Mouse (Mus musculus): ENCODE measurements around the gene Eif5a. TPM values are rescaled to one million over a fixed set of nuclear protein-coding genes. Genes with fewer than 3 reads are reported as not detected.

Eif5a gene
- 1,945 and 2,006 TPM in 2 replicates for polyA plus RNA-seq (2014; fragmentation: Nextera tagmentation; extraction: Ambion mirVana)

- DNase-seq = peak; percentile 100
- H3K4me1 ChIP-seq (ENCODE audit: insufficient read depth) = peaks cover 4% of the 10 kb centered on the region; the same call in 1 of the 2 replicates
- H3K27me3 ChIP-seq (ENCODE audit: insufficient read depth, low read length) = no peaks in the 10 kb centered on the region
- H3K4me2 ChIP-seq = peak within 1 kb of the TSS; percentile 67
- under 1% methylated on average over 78 of the region's 78 CpGs for WGBS
- H3K9me3 ChIP-seq (ENCODE audit: low read depth, low read length) = no peaks in the 10 kb centered on the region
- TF ChIP-seq CTCF (IDR thresholded peaks at IDR 0.05; ENCODE audit: low read depth) = peak; percentile 76
- H3K4me3 ChIP-seq (ENCODE audit: low read depth, low read length) = peak within 1 kb of the TSS; percentile 97
- ATAC-seq (ENCODE audit: insufficient read depth) = peak; percentile 95
- peak within 1 kb of the TSS; percentile 98 for H3K9ac ChIP-seq
- H3K36me3 ChIP-seq (ENCODE audit: insufficient read depth) = peaks cover 32% of the 10 kb centered on the region
- H3K27ac ChIP-seq (ENCODE audit: low read depth) = peak within 1 kb of the TSS; percentile 97
Observed at GRCm38 (mm10) chr11:69921114-69922011, at the start of gene Eif5a. Gene Eif5a (minus strand): TSS chr11:69921958.

GRCm38 (mm10) chr11:69970775-69971174 lies 49.0 kb upstream of the Eif5a start:
- peaks cover 69% of the 10 kb centered on the region for H3K36me3 ChIP-seq (ENCODE audit: insufficient read depth)
- no peak for TF ChIP-seq CTCF (IDR thresholded peaks at IDR 0.05; ENCODE audit: low read depth)
- H3K27me3 ChIP-seq (ENCODE audit: insufficient read depth, low read length) = peaks cover 19% of the 10 kb centered on the region
- ATAC-seq (ENCODE audit: insufficient read depth) (no peak), DNase-seq (no peak)
- no peak overlapping the region for H3K9ac ChIP-seq
- H3K4me3 ChIP-seq (ENCODE audit: low read depth, low read length) = no peak overlapping the region
- H3K4me1 ChIP-seq (ENCODE audit: insufficient read depth) = no peaks in the 10 kb centered on the region
- H3K4me2 ChIP-seq = no peak overlapping the region
- no peaks in the 10 kb centered on the region for H3K9me3 ChIP-seq (ENCODE audit: low read depth, low read length)
- H3K27ac ChIP-seq (ENCODE audit: low read depth) = no peak overlapping the region
- WGBS = 68% methylated on average over 3 of the region's 3 CpGs

- no peak for ATAC-seq (ENCODE audit: insufficient read depth)
- Histone ChIP-seq H3K4me1 (ENCODE audit: insufficient read depth) (no peaks in the 10 kb centered on the region), H3K9ac (no peak overlapping the region), H3K4me2 (no peak overlapping the region), H3K36me3 (ENCODE audit: insufficient read depth) (peaks cover 65% of the 10 kb centered on the region), H3K9me3 (ENCODE audit: low read depth, low read length) (no peaks in the 10 kb centered on the region), H3K4me3 (ENCODE audit: low read depth, low read length) (no peak overlapping the region), H3K27ac (ENCODE audit: low read depth) (no peak overlapping the region), H3K27me3 (ENCODE audit: insufficient read depth, low read length) (peaks cover 23% of the 10 kb centered on the region)
- TF ChIP-seq CTCF (IDR thresholded peaks at IDR 0.05; ENCODE audit: low read depth) = no peak
- WGBS = 75% methylated on average over 6 of the region's 6 CpGs
- DNase-seq = no peak
Observed at GRCm38 (mm10) chr11:69970222-69970621, 48.5 kb upstream of the Eif5a start.

GRCm38 (mm10) chr11:69968793-69969192 lies 47.0 kb upstream of the Eif5a start:
- Histone ChIP-seq H3K4me3 (ENCODE audit: low read depth, low read length) (no peak overlapping the region), H3K27ac (ENCODE audit: low read depth) (no peak overlapping the region), H3K27me3 (ENCODE audit: insufficient read depth, low read length) (peaks cover 38% of the 10 kb centered on the region), H3K4me1 (ENCODE audit: insufficient read depth) (no peaks in the 10 kb centered on the region), H3K4me2 (no peak overlapping the region), H3K36me3 (ENCODE audit: insufficient read depth) (peaks cover 51% of the 10 kb centered on the region), H3K9ac (no peak overlapping the region), H3K9me3 (ENCODE audit: low read depth, low read length) (no peaks in the 10 kb centered on the region)
- 72% methylated on average over 4 of the region's 4 CpGs for WGBS
- DNase-seq (no peak), ATAC-seq (ENCODE audit: insufficient read depth) (no peak)
- TF ChIP-seq CTCF (IDR thresholded peaks at IDR 0.05; ENCODE audit: low read depth) = no peak

- Histone ChIP-seq H3K4me3 (ENCODE audit: low read depth, low read length) (peak overlapping the region; percentile 48), H3K4me1 (ENCODE audit: insufficient read depth) (no peaks in the 10 kb centered on the region), H3K36me3 (ENCODE audit: insufficient read depth) (peaks cover 32% of the 10 kb centered on the region), H3K4me2 (peak overlapping the region; percentile 70), H3K9ac (peak overlapping the region; percentile 61), H3K27me3 (ENCODE audit: insufficient read depth, low read length) (peaks cover 39% of the 10 kb centered on the region), H3K9me3 (ENCODE audit: low read depth, low read length) (no peaks in the 10 kb centered on the region), H3K27ac (ENCODE audit: low read depth) (peak overlapping the region; percentile 88)
- DNase-seq = no peak
- 0 out of 2 replicates have a peak, but pooled peaks have one; percentile 3 for TF ChIP-seq CTCF (IDR thresholded peaks at IDR 0.05; ENCODE audit: low read depth)
- WGBS = 32% methylated on average over 17 of the region's 17 CpGs
- no peak for ATAC-seq (ENCODE audit: insufficient read depth)
Observed at GRCm38 (mm10) chr11:69966860-69967517, 45.2 kb upstream of the Eif5a start.

GRCm38 (mm10) chr11:69966006-69966859 lies 44.5 kb upstream of the Eif5a start:
- Histone ChIP-seq H3K27ac (ENCODE audit: low read depth) (peak overlapping the region; percentile 88), H3K4me2 (peak overlapping the region; percentile 70), H3K27me3 (ENCODE audit: insufficient read depth, low read length) (peaks cover 39% of the 10 kb centered on the region), H3K4me3 (ENCODE audit: low read depth, low read length) (peak overlapping the region; percentile 48), H3K9me3 (ENCODE audit: low read depth, low read length) (no peaks in the 10 kb centered on the region), H3K4me1 (ENCODE audit: insufficient read depth) (no peaks in the 10 kb centered on the region), H3K9ac (peak overlapping the region; percentile 61), H3K36me3 (ENCODE audit: insufficient read depth) (peaks cover 27% of the 10 kb centered on the region)
- TF ChIP-seq CTCF (IDR thresholded peaks at IDR 0.05; ENCODE audit: low read depth) = no peak
- DNase-seq = peak; percentile 64
- ATAC-seq (ENCODE audit: insufficient read depth) = peak; percentile 78
- WGBS = 1% methylated on average over 58 of the region's 59 CpGs
